Mouse (Mus musculus) neural tube, embryonic 11.5 days (tissue): Measurements from ENCODE around the gene Kcnq1. TPM values are rescaled to one million over a fixed set of nuclear protein-coding genes. Genes with fewer than 3 reads are reported as not detected.
A peak's percentile ranks its signal among the peaks of the same experiment; 100 is the strongest.

Source experiments
- ATAC-seq: fragments of 200-750 bp; cut with Nextera tagmentation; 2 replicates; pipeline ENCODE4 v1.8.0; 2017; ENCODE audit warnings: moderate number of reproducible peaks, mild to moderate bottlenecking, moderate TSS enrichment, moderate library complexity; ENCODE audit not compliant: insufficient read depth, low FRiP score, low TSS enrichment
- DNase-seq: peaks from one replicate; pipeline ENCODE4 v3.0.0-alpha.2; 2015; ENCODE audit warnings: low spot score
- H3K27ac ChIP-seq: fragments of 300-500 bp; sonication (generic); 2 replicates; pipeline ENCODE4 v1.5.1; 2014; ENCODE audit warnings: low read depth, mild to moderate bottlenecking, low read length
- H3K27me3 ChIP-seq: fragments of 300-500 bp; sonication (generic); 2 replicates; pipeline ENCODE4 v1.6.1; 2014; ENCODE audit warnings: mild to moderate bottlenecking, low read length, mixed read lengths; ENCODE audit not compliant: control insufficient read depth, insufficient read depth
- H3K36me3 ChIP-seq: fragments of 300-500 bp; sonication (generic); 2 replicates; pipeline ENCODE4 v1.6.1; 2014; ENCODE audit warnings: mild to moderate bottlenecking, low read length, moderate library complexity, mixed read lengths; ENCODE audit not compliant: control insufficient read depth, insufficient read depth
- H3K4me1 ChIP-seq: fragments of 300-500 bp; sonication (generic); 2 replicates; pipeline ENCODE4 v1.6.1; 2014; ENCODE audit warnings: low read length, mixed read lengths; ENCODE audit not compliant: control insufficient read depth, insufficient read depth
- H3K4me2 ChIP-seq: fragments of 300-500 bp; sonication (generic); 2 replicates; pipeline ENCODE4 v1.6.1; 2014; ENCODE audit warnings: low read depth, mild to moderate bottlenecking, moderate library complexity
- H3K4me3 ChIP-seq: fragments of 300-500 bp; sonication (generic); 2 replicates; pipeline ENCODE4 v1.5.1; 2014; ENCODE audit warnings: low read depth, low read length
- H3K9ac ChIP-seq: fragments of 300-500 bp; sonication (generic); 2 replicates; pipeline ENCODE4 v1.6.1; 2014; ENCODE audit warnings: mild to moderate bottlenecking, low read length
- H3K9me3 ChIP-seq: fragments of 300-500 bp; sonication (generic); 2 replicates; pipeline ENCODE4 v1.6.1; 2016; ENCODE audit warnings: low read length; ENCODE audit not compliant: control insufficient read depth
- WGBS: fragments of 180-500 bp; shearing (Covaris S2); extraction: QIAGEN DNeasy Blood & Tissue Kit; methylation state at CpG from one replicate; pipeline ENCODE4 v1.1.7; 2014; 5-methylcytosine and 5-hydroxymethylcytosine counted together
- polyA plus RNA-seq: library from polyadenylated mRNA; unstranded; fragments of >200 nt; fragmentation: Nextera tagmentation; extraction: Ambion mirVana; gene quantifications from 2 replicates; pipeline ENCODE4 v1.2.1, GENCODE M21; 2014

Gene Kcnq1
- polyA plus RNA-seq, 1 experiment from 2014 or later = 1.7 TPM

DNA sequence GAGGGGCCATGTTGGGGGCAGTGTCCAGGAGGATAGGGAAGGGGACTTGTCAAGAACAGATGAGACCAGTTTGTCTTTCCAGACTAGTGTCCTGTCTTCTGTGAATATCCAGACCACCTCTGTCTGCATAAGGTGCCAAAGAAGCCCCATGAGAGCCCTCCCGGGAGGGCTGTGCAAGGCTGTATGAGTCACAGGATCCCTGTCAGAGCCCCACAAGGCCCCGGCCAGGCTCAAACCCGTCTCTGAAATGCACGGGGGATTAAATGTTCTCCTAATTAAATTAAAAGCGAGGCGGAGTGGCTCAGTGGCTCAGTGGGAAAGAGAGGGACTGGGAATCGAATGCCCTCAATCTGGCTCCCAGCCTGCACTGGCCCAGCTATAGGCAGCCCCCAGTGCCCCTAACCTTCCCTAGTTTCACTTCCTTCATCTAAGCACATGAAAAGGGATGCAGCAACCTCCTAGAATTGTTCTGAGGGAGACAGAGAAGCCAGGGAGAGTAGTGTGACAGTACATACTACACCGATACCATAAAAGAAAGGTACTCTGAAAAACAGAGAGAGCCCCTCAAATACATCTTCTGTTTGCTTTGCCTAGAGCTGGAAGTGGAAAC lies 159.8 kb downstream of the Kcnq1 start:
- Histone ChIP-seq H3K4me1 (no peaks in the 10 kb centered on the region), H3K4me3 (no peak overlapping the region), H3K36me3 (no peaks in the 10 kb centered on the region; the same call in 1 of the 2 replicates), H3K27me3 (no peaks in the 10 kb centered on the region), H3K27ac (no peak overlapping the region), H3K4me2 (no peak overlapping the region), H3K9ac (no peak overlapping the region; the same call in 1 of the 2 replicates), H3K9me3 (no peaks in the 10 kb centered on the region)
- no peak for ATAC-seq
- DNase-seq = no peak
- 73% methylated on average over 8 of the region's 8 CpGs for WGBS

DNA sequence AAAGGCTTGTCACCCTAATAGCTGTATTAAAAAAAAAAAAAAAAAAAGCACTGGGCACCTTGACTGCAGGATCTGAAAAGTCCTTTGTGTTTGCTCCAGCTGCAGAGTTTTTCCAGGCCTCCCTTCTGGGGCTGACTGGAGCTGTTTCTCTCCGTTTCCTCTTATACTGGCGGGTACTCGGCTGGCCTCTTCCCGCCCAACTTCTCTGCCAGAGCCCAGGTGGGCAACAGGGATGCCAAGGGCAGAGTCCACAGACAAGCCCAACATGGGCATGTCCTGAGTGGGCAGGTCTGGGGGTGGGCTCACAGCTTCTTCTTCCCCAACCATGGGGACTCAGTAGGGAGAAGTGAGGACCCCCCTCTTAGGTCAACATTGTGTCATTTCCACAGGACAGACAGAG lies 167.6 kb downstream of the Kcnq1 start:
- Histone ChIP-seq H3K27ac (no peak overlapping the region), H3K4me2 (no peak overlapping the region), H3K36me3 (no peaks in the 10 kb centered on the region), H3K27me3 (no peaks in the 10 kb centered on the region), H3K4me1 (no peaks in the 10 kb centered on the region), H3K9ac (no peak overlapping the region), H3K9me3 (no peaks in the 10 kb centered on the region), H3K4me3 (no peak overlapping the region)
- no peak for ATAC-seq
- peak; percentile 1 for DNase-seq
- WGBS = 85% methylated on average over 4 of the region's 4 CpGs

DNA sequence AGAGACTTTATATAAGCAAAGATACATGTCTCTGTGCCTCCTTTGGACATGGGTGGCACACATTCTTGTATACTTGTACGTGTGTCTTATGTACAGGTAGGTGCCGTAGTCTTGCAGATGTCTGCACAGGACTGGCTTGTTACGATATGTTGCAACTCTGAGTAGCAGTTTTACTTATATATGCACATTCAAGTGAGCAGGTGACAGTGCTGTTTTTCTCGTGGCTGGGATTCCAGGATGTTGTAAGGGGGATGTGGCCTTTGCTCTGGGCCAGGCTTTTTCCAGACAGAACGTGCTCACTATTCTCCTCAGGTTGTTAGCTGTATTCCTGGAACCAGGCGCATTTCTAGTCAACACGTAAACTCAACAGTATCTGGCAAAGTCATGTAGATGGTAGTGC lies 168.9 kb downstream of the Kcnq1 start:
- Histone ChIP-seq H3K4me1 (no peaks in the 10 kb centered on the region), H3K4me3 (no peak overlapping the region), H3K4me2 (no peak overlapping the region), H3K9ac (no peak overlapping the region), H3K27ac (no peak overlapping the region), H3K36me3 (no peaks in the 10 kb centered on the region), H3K9me3 (no peaks in the 10 kb centered on the region), H3K27me3 (no peaks in the 10 kb centered on the region)
- 92% methylated on average over 7 of the region's 7 CpGs for WGBS
- ATAC-seq = no peak
- peak; percentile 2 for DNase-seq

DNA sequence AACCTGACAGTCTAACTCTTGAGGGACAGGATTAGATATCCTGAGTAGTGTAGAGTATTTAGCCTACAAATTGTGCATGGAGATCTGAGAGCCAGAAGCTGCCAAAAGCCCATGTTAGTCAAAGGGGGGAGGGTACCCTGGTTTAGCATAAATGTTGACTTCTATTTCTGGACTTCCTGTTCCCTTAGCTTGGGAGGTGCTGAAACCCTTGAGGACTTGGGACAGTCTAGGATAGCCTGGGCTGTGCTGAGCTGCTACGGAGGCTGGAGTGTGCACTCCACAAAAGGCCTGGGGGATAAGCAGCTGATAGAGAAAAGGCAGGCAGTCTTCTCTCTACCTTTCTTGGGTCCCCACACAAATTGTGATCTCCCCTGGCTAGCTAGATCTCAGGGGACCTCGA lies 177.5 kb downstream of the Kcnq1 start:
- Histone ChIP-seq H3K9me3 (no peaks in the 10 kb centered on the region), H3K27ac (no peak overlapping the region), H3K4me3 (no peak overlapping the region), H3K27me3 (no peaks in the 10 kb centered on the region), H3K36me3 (0 out of 2 replicates have a peak, but pooled peaks cover 2% of the 10 kb centered on the region), H3K9ac (no peak overlapping the region), H3K4me2 (no peak overlapping the region), H3K4me1 (no peaks in the 10 kb centered on the region)
- WGBS = 87% methylated on average over 2 of the region's 2 CpGs
- ATAC-seq = no peak
- DNase-seq = peak; percentile 8

DNA sequence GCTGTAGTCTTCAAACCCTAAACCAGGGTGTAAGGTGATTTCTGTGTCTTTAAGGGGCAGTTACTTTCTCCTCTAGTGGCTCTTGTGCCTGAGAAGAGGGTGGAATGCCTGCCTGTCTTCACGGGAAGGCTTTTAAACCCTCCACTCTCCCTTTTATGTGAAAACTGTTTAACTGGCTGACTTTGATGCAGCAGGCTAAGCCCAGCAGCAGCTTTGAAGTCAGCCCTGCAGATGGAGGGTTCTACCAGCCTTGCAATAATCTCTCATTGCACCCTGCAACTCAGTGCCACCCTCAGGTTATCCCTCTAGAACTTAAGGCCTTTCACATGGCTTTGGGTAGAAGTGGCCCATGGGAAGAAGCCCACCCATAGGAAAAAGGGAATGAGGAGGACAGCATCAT lies 178.7 kb downstream of the Kcnq1 start:
- 27% methylated on average over 1 of the region's 1 CpGs for WGBS
- H3K4me2 ChIP-seq = no peak overlapping the region
- peaks cover 4% of the 10 kb centered on the region; the same call in 1 of the 2 replicates for H3K4me1 ChIP-seq
- DNase-seq (no peak), ATAC-seq (no peak)
- no peak overlapping the region for H3K9ac ChIP-seq
- no peaks in the 10 kb centered on the region for H3K9me3 ChIP-seq
- H3K4me3 ChIP-seq = no peak overlapping the region
- 0 out of 2 replicates have a peak, but pooled peaks cover 2% of the 10 kb centered on the region for H3K36me3 ChIP-seq
- no peaks in the 10 kb centered on the region for H3K27me3 ChIP-seq
- H3K27ac ChIP-seq = no peak overlapping the region

DNA sequence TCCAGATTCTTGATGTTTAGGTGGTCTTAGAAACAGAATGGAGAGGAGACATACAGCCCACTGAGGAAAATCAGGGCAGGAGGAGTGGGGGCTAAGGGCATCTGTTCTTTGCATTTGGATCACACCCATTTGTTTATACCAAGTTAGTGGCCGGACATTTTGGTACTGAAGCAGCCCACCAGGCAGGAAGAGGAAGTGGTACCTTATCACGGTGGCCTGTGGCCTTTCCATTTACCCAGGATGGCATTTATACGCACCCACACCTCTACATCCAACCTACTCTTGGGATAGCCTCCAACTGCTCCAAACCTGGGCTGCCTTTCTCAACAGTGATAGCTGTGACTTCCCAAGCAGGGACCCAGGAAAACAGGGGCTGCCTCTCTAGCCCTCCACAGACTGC lies 179.3 kb downstream of the Kcnq1 start:
- Histone ChIP-seq H3K4me3 (no peak overlapping the region), H3K36me3 (0 out of 2 replicates have a peak, but pooled peaks cover 2% of the 10 kb centered on the region), H3K4me1 (peaks cover 4% of the 10 kb centered on the region; the same call in 1 of the 2 replicates), H3K9ac (no peak overlapping the region), H3K4me2 (no peak overlapping the region), H3K27me3 (no peaks in the 10 kb centered on the region), H3K27ac (no peak overlapping the region), H3K9me3 (no peaks in the 10 kb centered on the region)
- ATAC-seq (no peak), DNase-seq (no peak)
- WGBS = 82% methylated on average over 3 of the region's 3 CpGs

DNA sequence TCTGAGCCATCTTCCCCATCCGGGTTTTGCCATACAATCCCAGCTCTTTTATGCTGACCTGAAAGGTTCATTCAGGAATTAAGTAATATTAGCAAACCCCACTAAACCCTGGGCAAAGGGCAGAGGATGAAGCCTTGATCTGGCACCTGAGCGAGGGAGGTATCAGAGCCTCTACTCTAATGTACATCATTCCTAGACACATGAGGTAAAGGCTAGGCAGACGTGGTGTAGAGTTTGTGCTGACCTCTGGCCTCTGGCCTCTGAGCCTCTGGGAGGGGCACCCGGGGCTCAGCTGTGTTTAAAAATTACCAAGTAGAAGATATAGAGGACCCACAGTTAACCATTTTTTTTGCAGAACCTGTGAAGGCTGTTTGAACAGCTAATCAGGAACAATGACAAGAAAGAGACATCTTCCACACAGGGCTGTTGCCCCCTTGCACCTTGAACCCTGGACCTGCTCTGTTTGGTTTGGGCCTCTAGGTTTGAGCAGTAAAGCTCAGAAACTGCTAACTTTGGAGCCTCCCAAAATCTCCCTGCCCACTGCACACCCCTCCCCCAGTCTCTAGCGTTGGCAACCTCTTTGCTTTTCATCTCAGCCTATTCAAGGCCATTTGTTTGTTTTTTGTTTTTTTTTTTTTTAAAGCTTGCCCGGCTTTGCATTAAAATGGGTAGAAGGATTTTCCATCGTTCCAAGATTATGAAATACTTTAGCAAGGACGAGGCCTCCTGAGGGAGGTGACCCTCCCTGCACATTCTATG lies 180.5 kb downstream of the Kcnq1 start:
- 71% methylated on average over 8 of the region's 8 CpGs for WGBS
- Histone ChIP-seq H3K27ac (no peak overlapping the region), H3K9ac (no peak overlapping the region), H3K36me3 (0 out of 2 replicates have a peak, but pooled peaks cover 2% of the 10 kb centered on the region), H3K27me3 (no peaks in the 10 kb centered on the region), H3K4me3 (no peak overlapping the region), H3K9me3 (no peaks in the 10 kb centered on the region), H3K4me1 (peaks cover 4% of the 10 kb centered on the region; the same call in 1 of the 2 replicates), H3K4me2 (no peak overlapping the region)
- DNase-seq (no peak), ATAC-seq (no peak)

DNA sequence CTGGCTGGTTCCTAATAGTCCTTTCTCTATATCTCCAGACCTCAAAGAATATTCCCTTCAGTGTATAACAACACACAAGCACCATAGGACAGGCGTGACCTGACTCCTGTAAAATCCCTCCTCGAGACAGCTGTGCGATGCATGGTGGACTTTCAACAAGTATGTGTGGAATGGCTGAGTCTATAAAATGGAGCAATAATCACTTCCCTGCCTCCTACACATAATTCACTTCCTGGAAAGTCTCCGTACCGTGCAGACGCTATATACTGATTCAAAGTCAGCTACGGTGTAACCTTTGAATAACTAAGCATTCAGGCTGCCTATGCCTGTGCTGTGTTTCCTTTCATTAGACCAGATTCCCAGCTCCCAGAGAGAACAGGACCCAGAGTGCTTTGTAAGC lies 182.0 kb downstream of the Kcnq1 start:
- H3K4me2 ChIP-seq = no peak overlapping the region
- DNase-seq (no peak), ATAC-seq (no peak)
- no peaks in the 10 kb centered on the region for H3K27me3 ChIP-seq
- 0 out of 2 replicates have a peak, but pooled peaks cover 2% of the 10 kb centered on the region for H3K36me3 ChIP-seq
- no peaks in the 10 kb centered on the region for H3K9me3 ChIP-seq
- H3K9ac ChIP-seq = no peak overlapping the region
- 81% methylated on average over 7 of the region's 7 CpGs for WGBS
- H3K4me3 ChIP-seq = no peak overlapping the region
- no peak overlapping the region for H3K27ac ChIP-seq
- H3K4me1 ChIP-seq = peaks cover 4% of the 10 kb centered on the region; the same call in 1 of the 2 replicates
